Comparison of ENCODE assay signal across 21 mouse cellular contexts in genomic region chr16:93721771-93722170, GRCm38 (mm10). TPM values are rescaled to one million over a fixed set of nuclear protein-coding genes. Genes with fewer than 3 reads are reported as not detected.
A peak's percentile ranks its signal among the peaks of the same experiment; 100 is the strongest.
DNase-seq lines count a peak whose midpoint lies in the region; ATAC-seq and TF ChIP-seq lines count a peak whose summit lies in the region.
"Had no signal": no experiment of that assay in that cellular context is flagged by ENCODE, and none has a peak within 500 bp of the region (broad histone marks: within the 10 kb centered on the region; RNA-seq: fewer than 3 reads in every experiment).

No protein-coding gene starts in this region.

- DNase-seq in adrenal gland, adult 2 months, result peak; percentile 19
- DNase-seq in adrenal gland, postnatal 25 days, result no peak
- DNase-seq in liver, adult 2 months (ENCODE audit: extremely low read depth, low read depth, low spot score), result peak; percentile 89
- DNase-seq in liver, embryonic 11.5 days (ENCODE audit: low spot score), result no peak
- DNase-seq in lung, postnatal 14 days, result peak; percentile 40
- DNase-seq in heart, postnatal 25 days (ENCODE audit: low spot score), result no peak
- no peak for DNase-seq in left cerebral cortex, adult 8-10 months (ENCODE audit: low spot score in 2 of 2)
- DNase-seq: cerebellum, adult 8-10 months; embryo, embryonic 11 days; forebrain, postnatal 0 days; gastrocnemius, postnatal 10 days; kidney, postnatal 10 days; right cerebral cortex, adult 18-20 months; thymus, postnatal 14 days had no signal

- no peaks in the 10 kb centered on the region for H3K36me3 ChIP-seq in liver, adult 2 months (ENCODE audit: control insufficient read depth, insufficient read depth, low read length)
- no peaks in the 10 kb centered on the region; the same call in 1 of the 2 replicates for H3K36me3 ChIP-seq in liver, embryonic 11.5 days (ENCODE audit: control insufficient read depth, insufficient read depth, low read length)
- H3K36me3 ChIP-seq in neural tube, embryonic 15.5 days, result peaks cover 10% of the 10 kb centered on the region
- H3K36me3 ChIP-seq: midbrain, embryonic 10.5 days had no signal

- 12% methylated on average over 5 of the region's 5 CpGs for WGBS in liver, adult 2 months
- WGBS in liver, embryonic 11.5 days, result 67% methylated on average over 5 of the region's 5 CpGs
- WGBS in neural tube, embryonic 15.5 days, result 84% methylated on average over 5 of the region's 5 CpGs

- H3K9ac ChIP-seq in liver, adult 2 months (ENCODE audit: low read depth, low read length), result no peak overlapping the region
- H3K9ac ChIP-seq in liver, embryonic 11.5 days (ENCODE audit: low read depth, low read length), result no peak overlapping the region
- no peak overlapping the region for H3K9ac ChIP-seq in neural tube, embryonic 15.5 days (replicated peaks)
- H3K9ac ChIP-seq: forebrain, postnatal 0 days; hindbrain, embryonic 12.5 days; liver, embryonic 14.5 days had no signal

- H3K27me3 ChIP-seq in liver, adult 2 months (ENCODE audit: control insufficient read depth, insufficient read depth, low read length), result no peaks in the 10 kb centered on the region
- H3K27me3 ChIP-seq in liver, embryonic 11.5 days (replicated peaks; ENCODE audit: control insufficient read depth, insufficient read depth, low read length), result no peaks in the 10 kb centered on the region
- no peaks in the 10 kb centered on the region for H3K27me3 ChIP-seq in neural tube, embryonic 15.5 days (replicated peaks)
- H3K27me3 ChIP-seq: CH12.LX; hindbrain, embryonic 12.5 days had no signal

- 0 out of 2 replicates have a peak overlapping the region, but pooled peaks have one; percentile 32 for H3K27ac ChIP-seq in liver, adult 2 months (replicated peaks; ENCODE audit: insufficient read depth, low read depth, low read length)
- H3K27ac ChIP-seq in liver, embryonic 11.5 days (ENCODE audit: low read depth, low read length), result no peak overlapping the region
- H3K27ac ChIP-seq in neural tube, embryonic 15.5 days (replicated peaks), result no peak overlapping the region
- H3K27ac ChIP-seq: hindbrain, embryonic 12.5 days; liver, embryonic 14.5 days; midbrain, embryonic 10.5 days had no signal

- no peak overlapping the region for H3K4me3 ChIP-seq in liver, adult 2 months (ENCODE audit: insufficient read depth, low read depth, low read length)
- no peak overlapping the region for H3K4me3 ChIP-seq in liver, embryonic 11.5 days (ENCODE audit: low read depth, low read length)
- no peak overlapping the region for H3K4me3 ChIP-seq in neural tube, embryonic 15.5 days (replicated peaks)
- H3K4me3 ChIP-seq: hindbrain, embryonic 12.5 days; midbrain, embryonic 10.5 days had no signal

- TF ChIP-seq POLR2A in liver, adult 2 months (IDR thresholded peaks at IDR 0.05; ENCODE audit: extremely low read depth, insufficient read depth, low read length), result no peak

- peaks cover 34% of the 10 kb centered on the region for H3K4me1 ChIP-seq in liver, adult 2 months (ENCODE audit: control insufficient read depth, insufficient read depth, low read length)
- peaks cover 9% of the 10 kb centered on the region for H3K4me1 ChIP-seq in liver, embryonic 11.5 days (replicated peaks; ENCODE audit: control insufficient read depth, insufficient read depth, low read length)
- H3K4me1 ChIP-seq in neural tube, embryonic 15.5 days, result peaks cover 23% of the 10 kb centered on the region

- intact Hi-C loops in heart, postnatal 25 days (cut with DNase I), result no loop called here

- no peaks in the 10 kb centered on the region for H3K9me3 ChIP-seq in liver, embryonic 11.5 days (ENCODE audit: control insufficient read depth, low read length)
- no peaks in the 10 kb centered on the region for H3K9me3 ChIP-seq in neural tube, embryonic 15.5 days (replicated peaks)
- H3K9me3 ChIP-seq: hindbrain, embryonic 12.5 days; midbrain, embryonic 10.5 days had no signal

- no peak overlapping the region for H3K4me2 ChIP-seq in liver, embryonic 11.5 days
- no peak overlapping the region for H3K4me2 ChIP-seq in neural tube, embryonic 15.5 days
- H3K4me2 ChIP-seq: heart, embryonic 11.5 days; hindbrain, embryonic 12.5 days had no signal

- no peak for TF ChIP-seq CTCF in liver, adult 2 months (IDR thresholded peaks at IDR 0.05; ENCODE audit: low read depth, low read length)

- peaks cover 21% of the 10 kb centered on the region; the same call in 1 of the 2 replicates for H3K79me2 ChIP-seq in liver, adult 2 months (ENCODE audit: control insufficient read depth, insufficient read depth, low read length)

- ATAC-seq in liver, embryonic 11.5 days (replicated peaks; ENCODE audit: low FRiP score), result no peak
- ATAC-seq in neural tube, embryonic 15.5 days (ENCODE audit: low FRiP score), result no peak
- ATAC-seq: forebrain, postnatal 0 days; intestine, postnatal 0 days had no signal

RNA-seq across cellular contexts. Expression of gene Dop1b, which starts 10.1 kb away (rescaled TPM):
- 10 to 100 TPM; 17.4 to 17.5 TPM for total RNA-seq in adrenal gland, adult 2 months (2021)
- polyA plus RNA-seq in adrenal gland, adult 2 months (2012; rRNA removed), result 25.3 and 25.4 TPM in 2 replicates
- 19.9 and 21.3 TPM in 2 replicates for total RNA-seq in adrenal gland, postnatal 25 days (2021)
- 12.1 and 33.2 TPM in 2 replicates for total RNA-seq in liver, adult 2 months (2014; rRNA removed)
- polyA plus RNA-seq in liver, adult 2 months (2012; rRNA removed), result 30.3 TPM in 2 replicates
- 18.1 and 19.1 TPM in 2 replicates for polyA plus RNA-seq in liver, embryonic 11.5 days (2014; fragmentation: Nextera tagmentation; extraction: Ambion mirVana)
- polyA plus RNA-seq in neural tube, embryonic 15.5 days (2015; fragmentation: Nextera tagmentation; extraction: Ambion mirVana), result 33.4 and 38.3 TPM in 2 replicates
- 10 to 100 TPM; 14.5 to 16.6 TPM for total RNA-seq in heart, postnatal 25 days (2021)
- 100 to 1,000 TPM in 2 of 4 experiments, 10 to 100 TPM in 2; 87.2 to 123 (median 102) TPM for total RNA-seq in left cerebral cortex, adult 8-10 months (2022)

RNA-seq across cellular contexts. Expression of gene Cbr3, which starts 38.8 kb away (rescaled TPM):
- total RNA-seq in adrenal gland, adult 2 months (2021), result 10 to 100 TPM in 1 of 2 experiments, 1 to 10 TPM in 1; 6.2 to 13.0 TPM
- polyA plus RNA-seq in adrenal gland, adult 2 months (2012; rRNA removed), result 16.4 and 17.6 TPM in 2 replicates
- total RNA-seq in adrenal gland, postnatal 25 days (2021), result 6.2 and 7.4 TPM in 2 replicates
- total RNA-seq in liver, adult 2 months (2014; rRNA removed), result 0.92 and 1.8 TPM in 2 replicates
- 0.55 and 0.72 TPM in 2 replicates for polyA plus RNA-seq in liver, adult 2 months (2012; rRNA removed)
- polyA plus RNA-seq in liver, embryonic 11.5 days (2014; fragmentation: Nextera tagmentation; extraction: Ambion mirVana), result 0.16 and 0.33 TPM in 2 replicates
- 1.7 and 2.0 TPM in 2 replicates for polyA plus RNA-seq in neural tube, embryonic 15.5 days (2015; fragmentation: Nextera tagmentation; extraction: Ambion mirVana)
- 1 to 10 TPM; 2.5 to 3.3 TPM for total RNA-seq in heart, postnatal 25 days (2021)
- total RNA-seq in left cerebral cortex, adult 8-10 months (2022), result 10 to 100 TPM; 16.5 to 20.8 (median 18.6) TPM

Comparison
In these comparisons a context has a peak if more than half of its experiments do, and no peak if none do; other contexts are left out.
1. DNase-seq: peak in adrenal gland, adult 2 months (single experiment), liver, adult 2 months (single experiment) and lung, postnatal 14 days (single experiment); none in adrenal gland, postnatal 25 days (single experiment), liver, embryonic 11.5 days (single experiment), heart, postnatal 25 days (single experiment) and left cerebral cortex, adult 8-10 months (0 of 2).